Mouse (Mus musculus) neural tube, postnatal 0 days (tissue): ENCODE data around the gene Gipc2. TPM values are rescaled to one million over a fixed set of nuclear protein-coding genes. Genes with fewer than 3 reads are reported as not detected.

Source experiments
- polyA plus RNA-seq: library from polyadenylated mRNA; unstranded; fragments of >200 nt; fragmentation: Nextera tagmentation; extraction: Ambion mirVana; gene quantifications from 2 replicates; pipeline ENCODE4 v1.2.1, GENCODE M21; 2015

Gene Gipc2
- 13.4 and 14.8 TPM in 2 replicates for polyA plus RNA-seq

DNA sequence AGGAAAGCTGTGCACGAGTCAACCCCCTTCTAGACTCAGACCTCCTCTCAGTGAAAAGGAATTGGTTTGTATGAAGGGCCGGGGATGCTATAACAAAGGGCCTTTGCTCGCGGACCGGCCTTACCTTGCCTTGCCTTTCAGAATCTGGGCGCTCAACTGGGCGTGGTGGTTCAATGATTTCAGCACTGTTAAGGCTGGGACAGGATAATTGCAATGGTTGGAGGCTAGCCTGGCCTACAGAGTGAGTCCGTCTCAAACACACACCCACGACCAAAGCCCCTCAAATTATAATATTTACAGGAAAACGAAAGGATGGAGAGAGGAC lies at the start of gene Gipc2:
TSS of gene Gipc2 (minus strand) at position 132 of the 325 bp plus-strand sequence.

DNA sequence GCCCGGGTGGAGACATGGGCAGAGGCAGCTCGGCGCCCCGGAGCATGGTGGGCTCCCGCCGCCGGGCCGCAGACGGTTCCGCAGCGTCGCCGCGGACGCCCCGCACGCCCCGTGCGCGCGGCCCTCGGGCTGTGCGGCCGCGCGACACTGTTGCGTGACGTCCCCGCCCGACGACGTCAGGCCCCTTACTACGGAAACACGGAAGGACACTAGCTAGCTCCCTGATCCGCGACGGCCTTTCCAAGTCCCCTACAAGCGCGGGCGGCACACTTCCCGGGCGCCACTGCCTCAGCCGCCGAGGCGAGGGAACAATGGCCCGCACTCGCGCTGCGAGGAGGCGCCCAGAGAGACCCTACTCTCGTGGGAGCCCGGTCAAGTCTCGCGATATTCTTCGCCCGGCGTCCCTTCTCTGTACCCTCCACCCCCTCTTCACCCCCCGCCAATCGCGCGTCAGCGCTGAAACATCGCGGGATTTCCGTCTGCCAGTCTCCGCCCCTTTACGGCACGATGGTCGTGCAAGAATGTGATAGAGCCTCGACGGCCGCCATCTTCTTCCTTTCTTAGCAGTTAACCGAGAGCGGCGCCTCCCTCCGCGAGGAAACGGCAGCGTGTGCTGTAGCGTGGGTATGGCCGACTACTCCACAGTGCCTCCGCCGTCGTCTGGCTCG lies 44.1 kb upstream of the Gipc2 start, which contains the start of the genes Dnajb4 and Fubp1:
TSS of gene Dnajb4 (minus strand) at position 336 of the 668 bp plus-strand sequence.
TSS of gene Fubp1 (plus strand) at position 456 of the 668 bp plus-strand sequence.

Other genes with a start within 250 kb of the Gipc2 start
- gene Dnajb4, start 44.1 kb upstream of the Gipc2 start, polyA plus RNA-seq = 51.8 and 52.5 TPM in 2 replicates
- gene Fubp1, start 44.2 kb upstream of the Gipc2 start, polyA plus RNA-seq = 106 and 114 TPM in 2 replicates
- 2.9 and 3.6 TPM in 2 replicates for gene Nexn, start 100.1 kb upstream of the Gipc2 start, polyA plus RNA-seq
- gene Miga1, start 174.2 kb upstream of the Gipc2 start, polyA plus RNA-seq = 17.6 and 18.4 TPM in 2 replicates
- 58.4 and 60.3 TPM in 2 replicates for gene Usp33, start 180.2 kb upstream of the Gipc2 start, polyA plus RNA-seq
- gene Zzz3, start 229.2 kb upstream of the Gipc2 start, polyA plus RNA-seq = 20.9 and 22.3 TPM in 2 replicates